Mouse (Mus musculus): ENCODE data around the gene Morc1.

- TF ChIP-seq CTCF (IDR thresholded peaks at IDR 0.05) (no peak), EP300 (IDR thresholded peaks at IDR 0.05; ENCODE audit: insufficient read depth, low read depth, low read length) (no peak)
Measured at GRCm38 (mm10) chr16:48630466-48630865, 199.4 kb downstream of the Morc1 start.

All from heart, adult 2 months (tissue).